ENCODE assay signal across 23 mouse cellular contexts in the genomic region with DNA sequence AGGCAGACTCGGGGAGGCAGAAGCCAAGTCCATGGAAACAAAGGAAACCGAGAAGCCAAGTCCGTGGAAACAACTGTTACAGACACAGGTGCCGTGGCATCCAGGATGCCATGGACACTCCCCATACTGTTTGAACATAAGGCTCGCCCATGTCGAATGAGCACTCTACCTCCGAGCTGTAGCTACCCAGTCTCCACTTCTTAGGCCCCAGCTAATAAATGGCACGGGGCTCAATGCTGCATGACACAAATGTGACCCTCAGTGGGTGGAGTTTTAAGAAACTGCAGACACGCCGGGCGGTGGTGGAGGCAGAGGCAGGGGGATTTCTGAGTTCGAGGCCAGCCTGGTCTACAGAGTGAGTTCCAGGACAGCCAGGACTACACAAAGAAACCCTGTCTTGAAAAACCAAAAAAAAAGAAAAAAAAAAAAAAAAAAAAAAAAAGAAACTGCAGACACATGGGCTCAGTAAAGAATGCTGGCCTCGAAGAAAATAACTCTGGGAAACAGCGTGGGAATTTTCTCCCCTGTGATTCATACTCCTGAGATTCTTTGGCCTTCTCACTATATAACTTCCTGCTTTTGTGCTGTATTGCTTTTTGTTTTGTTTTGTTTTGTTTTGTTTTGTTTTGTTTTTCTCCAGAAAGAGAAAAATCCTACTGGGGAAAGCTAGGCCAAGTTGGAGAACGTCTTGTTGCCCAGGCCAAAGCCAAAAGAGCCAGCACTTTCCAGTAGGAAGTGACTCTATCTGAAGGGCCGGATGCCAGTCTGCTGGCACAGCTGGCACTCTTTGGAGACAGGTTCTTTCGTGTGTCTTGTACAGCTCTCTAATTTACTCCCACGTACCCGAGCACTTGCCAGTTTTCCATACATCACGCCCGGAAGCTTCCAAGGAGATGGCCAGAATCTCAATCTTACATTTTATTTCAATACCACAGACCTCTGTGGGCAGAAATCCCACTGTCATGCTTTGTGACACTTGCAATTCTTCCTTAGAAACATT. TPM values are rescaled to one million over a fixed set of nuclear protein-coding genes. Genes with fewer than 3 reads are reported as not detected.
DNase-seq lines count a peak whose midpoint lies in the region; ATAC-seq and TF ChIP-seq lines count a peak whose summit lies in the region.
"Had no signal": no experiment of that assay in that cellular context is flagged by ENCODE, and none has a peak within 500 bp of the region (broad histone marks: within the 10 kb centered on the region; RNA-seq: fewer than 3 reads in every experiment).

No protein-coding gene starts in this region.

- WGBS in heart, embryonic 15.5 days: 81% methylated on average over 21 of the region's 21 CpGs
- WGBS in liver, embryonic 12.5 days (ENCODE audit: insufficient replicate concordance): 74% methylated on average over 21 of the region's 21 CpGs
- 81% methylated on average over 21 of the region's 21 CpGs for WGBS in intestine, postnatal 0 days

- H3K36me3 ChIP-seq in heart, embryonic 15.5 days: no peaks in the 10 kb centered on the region
- H3K36me3 ChIP-seq in liver, embryonic 12.5 days: no peaks in the 10 kb centered on the region
- H3K36me3 ChIP-seq in intestine, postnatal 0 days (ENCODE audit: control insufficient read depth, insufficient read depth): no peaks in the 10 kb centered on the region
- H3K36me3 ChIP-seq: heart, embryonic 12.5 days; hindbrain, embryonic 10.5 days; limb, embryonic 15.5 days; lung, embryonic 15.5 days; neural tube, embryonic 15.5 days had no signal

- no peaks in the 10 kb centered on the region for H3K4me1 ChIP-seq in heart, embryonic 15.5 days (replicated peaks)
- H3K4me1 ChIP-seq in liver, embryonic 12.5 days: peaks cover 8% of the 10 kb centered on the region
- no peaks in the 10 kb centered on the region for H3K4me1 ChIP-seq in intestine, postnatal 0 days (replicated peaks; ENCODE audit: control insufficient read depth, insufficient read depth, low read length)
- H3K4me1 ChIP-seq: limb, embryonic 15.5 days; lung, embryonic 15.5 days; neural tube, embryonic 15.5 days had no signal

- no peak overlapping the region for H3K4me2 ChIP-seq in heart, embryonic 15.5 days
- no peak overlapping the region for H3K4me2 ChIP-seq in liver, embryonic 12.5 days
- no peak overlapping the region for H3K4me2 ChIP-seq in intestine, postnatal 0 days (replicated peaks; ENCODE audit: low read depth)
- H3K4me2 ChIP-seq: heart, embryonic 12.5 days; limb, embryonic 15.5 days; lung, embryonic 15.5 days; neural tube, embryonic 15.5 days had no signal

- no peaks in the 10 kb centered on the region for H3K27me3 ChIP-seq in heart, embryonic 15.5 days
- no peaks in the 10 kb centered on the region; the same call in 1 of the 2 replicates for H3K27me3 ChIP-seq in liver, embryonic 12.5 days (replicated peaks)
- H3K27me3 ChIP-seq in intestine, postnatal 0 days (replicated peaks; ENCODE audit: control insufficient read depth, insufficient read depth, low read length): no peaks in the 10 kb centered on the region
- H3K27me3 ChIP-seq: heart, embryonic 12.5 days; limb, embryonic 15.5 days; lung, embryonic 15.5 days; neural tube, embryonic 15.5 days had no signal

- 0 out of 2 replicates have a peak overlapping the region, but pooled peaks have one; percentile 7 for H3K27ac ChIP-seq in heart, embryonic 15.5 days
- H3K27ac ChIP-seq in liver, embryonic 12.5 days: no peak overlapping the region
- H3K27ac ChIP-seq in intestine, postnatal 0 days (ENCODE audit: low read depth, low read length): no peak overlapping the region
- H3K27ac ChIP-seq: hindbrain, embryonic 10.5 days; limb, embryonic 15.5 days; lung, embryonic 15.5 days; neural tube, embryonic 15.5 days had no signal

- TF ChIP-seq CTCF in intestine, postnatal 0 days (IDR thresholded peaks at IDR 0.05; ENCODE audit: low read depth): no peak

- no peak for ATAC-seq in heart, embryonic 15.5 days (replicated peaks; ENCODE audit: insufficient number of reproducible peaks, insufficient read depth, low FRiP score, low read depth)
- no peak for ATAC-seq in liver, embryonic 12.5 days
- ATAC-seq in intestine, postnatal 0 days: no peak
- ATAC-seq: forebrain, embryonic 14.5 days; intestine, embryonic 16.5 days had no signal

- no peak overlapping the region for H3K4me3 ChIP-seq in heart, embryonic 15.5 days
- no peak overlapping the region for H3K4me3 ChIP-seq in liver, embryonic 12.5 days
- H3K4me3 ChIP-seq in intestine, postnatal 0 days (ENCODE audit: low read depth, low read length): no peak overlapping the region
- H3K4me3 ChIP-seq: heart, embryonic 12.5 days; hindbrain, embryonic 10.5 days; limb, embryonic 15.5 days; lung, embryonic 15.5 days; neural tube, embryonic 15.5 days had no signal

- no peak overlapping the region for H3K9ac ChIP-seq in heart, embryonic 15.5 days
- H3K9ac ChIP-seq in liver, embryonic 12.5 days: no peak overlapping the region
- no peak overlapping the region for H3K9ac ChIP-seq in intestine, postnatal 0 days (ENCODE audit: low read depth, low read length)
- H3K9ac ChIP-seq: heart, embryonic 12.5 days; limb, embryonic 15.5 days; lung, embryonic 15.5 days; neural tube, embryonic 15.5 days had no signal

- peak; percentile 39 for DNase-seq in adrenal gland, postnatal 10 days
- no peak for DNase-seq in adrenal gland, adult 2 months
- DNase-seq in heart, adult 9 months (ENCODE audit: low spot score in 2 of 2): no peak
- DNase-seq in adipocyte (ENCODE audit: low spot score): peak; percentile 78
- peak; percentile 48 to 70 for DNase-seq in right cerebral cortex, adult 2 months (ENCODE audit: low spot score in 2 of 2)
- DNase-seq: cerebellum, adult 11-12 months; kidney, postnatal 36 days; layer of hippocampus, postnatal 36 days; thymus, postnatal 25 days had no signal

- no peaks in the 10 kb centered on the region for H3K9me3 ChIP-seq in heart, embryonic 15.5 days (replicated peaks)
- no peaks in the 10 kb centered on the region for H3K9me3 ChIP-seq in liver, embryonic 12.5 days (replicated peaks)
- H3K9me3 ChIP-seq in intestine, postnatal 0 days (ENCODE audit: control insufficient read depth): no peaks in the 10 kb centered on the region
- H3K9me3 ChIP-seq: hindbrain, embryonic 10.5 days; limb, embryonic 15.5 days; lung, embryonic 15.5 days; neural tube, embryonic 15.5 days had no signal

RNA-seq across cellular contexts. Expression of a gene that starts 2.2 kb away (rescaled TPM):
- total RNA-seq in adrenal gland, postnatal 10 days (2021): not detected
- total RNA-seq in adrenal gland, adult 2 months (2021): not detected
- not detected in 2 replicates for polyA plus RNA-seq in adrenal gland, adult 2 months (2012; rRNA removed)
- polyA plus RNA-seq in heart, embryonic 15.5 days (2015; fragmentation: Nextera tagmentation; extraction: Ambion mirVana): not detected in 2 replicates
- not detected in 2 replicates for polyA plus RNA-seq in liver, embryonic 12.5 days (2016; fragmentation: Nextera tagmentation; extraction: Ambion mirVana)
- not detected in 2 replicates for polyA plus RNA-seq in intestine, postnatal 0 days (2015; fragmentation: Nextera tagmentation; extraction: Ambion mirVana)
- total RNA-seq: layer of hippocampus, postnatal 36 days; monocyte, adult 5-6 weeks had no signal
- polyA plus RNA-seq: embryonic facial prominence, embryonic 14.5 days; forebrain, embryonic 14.5 days; heart, embryonic 12.5 days; hindbrain, embryonic 10.5 days; intestine, embryonic 16.5 days; limb, embryonic 15.5 days; neural tube, embryonic 15.5 days; small intestine, adult 2 months; stomach, embryonic 14.5 days had no signal

Comparison
In these comparisons a context has a peak if more than half of its experiments do, and no peak if none do; other contexts are left out.
1. DNase-seq: peak in adrenal gland, postnatal 10 days (single experiment), adipocyte (single experiment) and right cerebral cortex, adult 2 months (2 of 2); none in adrenal gland, adult 2 months (single experiment) and heart, adult 9 months (0 of 2).